Mouse (Mus musculus) embryonic facial prominence, embryonic 14.5 days (tissue): ENCODE results near the gene Il17f. TPM values are rescaled to one million over a fixed set of nuclear protein-coding genes. Genes with fewer than 3 reads are reported as not detected.
"Not testable (repeated sequence)": the region's sequence is repeated elsewhere in the genome, so short reads cannot be mapped to it uniquely, and the experiment has no call there.

Experiments used
- ATAC-seq: fragments of 200-750 bp; cut with Nextera tagmentation; 2 replicates; pipeline ENCODE4 v1.8.0; 2017; ENCODE audit warnings: low read depth, moderate number of reproducible peaks, moderate TSS enrichment
- DNase-seq: peaks from one replicate; pipeline ENCODE4 v3.0.0-alpha.2; 2015; ENCODE audit warnings: low spot score
- H3K27ac ChIP-seq: fragments of 300-500 bp; sonication (generic); replicated peaks from 2 replicates; pipeline ENCODE4 v1.5.1; 2014; ENCODE audit warnings: low read depth, mild to moderate bottlenecking, low read length, moderate library complexity
- H3K27me3 ChIP-seq: fragments of 300-500 bp; sonication (generic); replicated peaks from 2 replicates; pipeline ENCODE4 v1.6.1; 2014; ENCODE audit warnings: low read length; ENCODE audit not compliant: control insufficient read depth, insufficient read depth
- H3K36me3 ChIP-seq: fragments of 300-500 bp; sonication (generic); 2 replicates; pipeline ENCODE4 v1.6.1; 2014; ENCODE audit warnings: low read length, mixed read lengths; ENCODE audit not compliant: control insufficient read depth, insufficient read depth
- H3K4me1 ChIP-seq: fragments of 300-500 bp; sonication (generic); 2 replicates; pipeline ENCODE4 v1.6.1; 2014; ENCODE audit warnings: antibody characterized with exemption, low read length; ENCODE audit not compliant: control insufficient read depth, insufficient read depth
- H3K4me2 ChIP-seq: fragments of 300-500 bp; sonication (generic); 2 replicates; pipeline ENCODE4 v1.6.1; 2014; ENCODE audit warnings: low read depth, mild to moderate bottlenecking, low read length, moderate library complexity, mixed read lengths
- H3K4me3 ChIP-seq: fragments of 300-500 bp; sonication (generic); 2 replicates; pipeline ENCODE4 v1.5.1; 2014; ENCODE audit warnings: low read depth, mild to moderate bottlenecking, low read length
- H3K9ac ChIP-seq: fragments of 300-500 bp; sonication (generic); 2 replicates; pipeline ENCODE4 v1.6.1; 2014; ENCODE audit warnings: low read depth, mild to moderate bottlenecking, low read length, moderate library complexity, mixed read lengths
- H3K9me3 ChIP-seq: fragments of 300-500 bp; sonication (generic); 2 replicates; pipeline ENCODE4 v1.6.1; 2016; ENCODE audit warnings: low read length; ENCODE audit not compliant: control insufficient read depth
- WGBS: fragments of 180-500 bp; shearing (Covaris S2); extraction: QIAGEN DNeasy Blood & Tissue Kit; methylation state at CpG from one replicate; pipeline ENCODE4 v1.1.7; 2014; 5-methylcytosine and 5-hydroxymethylcytosine counted together
- polyA plus RNA-seq: library from polyadenylated mRNA; unstranded; fragments of >200 nt; fragmentation: Nextera tagmentation; extraction: Ambion mirVana; gene quantifications from 2 replicates; pipeline ENCODE4 v1.2.1, GENCODE M21; 2014

Il17f gene
- not detected in 2 replicates for polyA plus RNA-seq

DNA sequence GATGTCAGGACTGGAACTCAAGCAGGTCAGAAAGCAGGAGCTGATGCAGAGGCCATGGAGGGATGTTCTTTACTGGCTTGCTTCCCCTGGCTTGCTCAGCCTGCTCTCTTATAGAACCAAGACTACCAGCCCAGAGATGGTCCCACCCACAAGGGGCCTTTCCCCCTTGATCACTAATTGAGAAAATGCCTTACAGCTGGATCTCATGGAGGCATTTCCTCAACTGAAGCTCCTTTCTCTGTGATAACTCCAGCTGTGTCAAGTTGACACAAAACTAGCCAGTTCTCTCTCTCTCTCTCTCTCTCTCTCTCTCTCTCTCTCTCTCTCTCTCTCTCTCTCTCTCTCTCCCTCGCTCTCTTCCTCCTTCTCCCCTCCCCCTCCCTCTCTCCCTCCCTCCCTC lies at the start of gene Il17f:
Il17f (minus strand) TSS at position 101 of the 400 bp plus-strand sequence.
- H3K9ac ChIP-seq, ATAC-seq, H3K9me3 ChIP-seq, H3K36me3 ChIP-seq, H3K4me1 ChIP-seq, H3K27me3 ChIP-seq, H3K27ac ChIP-seq, H3K4me2 ChIP-seq, DNase-seq, H3K4me3 ChIP-seq: not testable (repeated sequence)
- WGBS = 50% methylated on average over 1 of the region's 1 CpGs

GRCm38 (mm10) chr1:20839911-20840310 lies 49.5 kb upstream of the Il17f start:
- H3K4me1 ChIP-seq = no peaks in the 10 kb centered on the region
- ATAC-seq = no peak
- 61% methylated on average over 3 of the region's 3 CpGs for WGBS
- H3K27ac ChIP-seq = no peak overlapping the region
- DNase-seq = no peak
- no peak overlapping the region for H3K9ac ChIP-seq
- no peak overlapping the region for H3K4me3 ChIP-seq
- H3K4me2 ChIP-seq = no peak overlapping the region
- H3K36me3 ChIP-seq = no peaks in the 10 kb centered on the region
- H3K27me3 ChIP-seq = no peaks in the 10 kb centered on the region
- H3K9me3 ChIP-seq = no peaks in the 10 kb centered on the region

DNA sequence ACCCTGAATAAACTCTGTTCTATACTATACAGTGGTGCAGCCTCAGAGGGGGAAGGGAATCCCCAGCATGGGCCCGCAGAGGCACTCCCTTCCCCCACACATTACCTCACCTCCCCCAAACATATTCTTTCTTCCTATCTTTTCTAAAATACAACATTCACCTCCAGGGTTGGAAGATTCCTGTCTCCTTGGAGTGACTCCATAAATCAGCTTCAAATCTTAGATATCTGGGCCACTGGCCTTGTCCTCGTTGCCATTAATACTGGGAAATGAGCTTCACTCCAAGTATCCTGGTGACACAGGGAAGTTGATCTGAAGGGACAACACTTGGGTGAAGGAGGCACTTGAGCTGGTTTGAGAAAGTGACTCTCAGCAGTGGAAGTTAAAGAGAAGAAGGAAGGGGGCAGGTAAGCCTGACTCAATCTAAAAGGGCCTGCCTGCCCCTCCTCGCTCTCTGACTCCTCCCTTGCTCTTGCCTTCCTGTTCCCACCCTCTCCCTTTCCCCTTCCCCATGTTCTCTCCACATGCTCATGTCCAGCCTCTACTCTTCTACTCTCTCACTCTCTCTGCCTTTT lies 46.2 kb upstream of the Il17f start:
- no peaks in the 10 kb centered on the region for H3K27me3 ChIP-seq
- 84% methylated on average over 3 of the region's 3 CpGs for WGBS
- ATAC-seq (no peak), DNase-seq (no peak)
- no peaks in the 10 kb centered on the region for H3K4me1 ChIP-seq
- no peak overlapping the region for H3K4me3 ChIP-seq
- H3K27ac ChIP-seq = no peak overlapping the region
- H3K9me3 ChIP-seq = no peaks in the 10 kb centered on the region
- no peak overlapping the region for H3K4me2 ChIP-seq
- H3K9ac ChIP-seq = no peak overlapping the region
- H3K36me3 ChIP-seq = no peaks in the 10 kb centered on the region

- H3K27ac ChIP-seq = no peak overlapping the region
- H3K36me3 ChIP-seq = no peaks in the 10 kb centered on the region
- no peaks in the 10 kb centered on the region for H3K4me1 ChIP-seq
- no peak overlapping the region for H3K4me2 ChIP-seq
- no peak for ATAC-seq
- H3K4me3 ChIP-seq = no peak overlapping the region
- no peaks in the 10 kb centered on the region for H3K27me3 ChIP-seq
- DNase-seq = no peak
- no peak overlapping the region for H3K9ac ChIP-seq
- whole genome bisulfite sequencing = 82% methylated on average over 3 of the region's 4 CpGs
- H3K9me3 ChIP-seq = no peaks in the 10 kb centered on the region
These were observed 42.7 kb upstream of the Il17f start for GRCm38 (mm10) chr1:20833141-20833511.

DNA sequence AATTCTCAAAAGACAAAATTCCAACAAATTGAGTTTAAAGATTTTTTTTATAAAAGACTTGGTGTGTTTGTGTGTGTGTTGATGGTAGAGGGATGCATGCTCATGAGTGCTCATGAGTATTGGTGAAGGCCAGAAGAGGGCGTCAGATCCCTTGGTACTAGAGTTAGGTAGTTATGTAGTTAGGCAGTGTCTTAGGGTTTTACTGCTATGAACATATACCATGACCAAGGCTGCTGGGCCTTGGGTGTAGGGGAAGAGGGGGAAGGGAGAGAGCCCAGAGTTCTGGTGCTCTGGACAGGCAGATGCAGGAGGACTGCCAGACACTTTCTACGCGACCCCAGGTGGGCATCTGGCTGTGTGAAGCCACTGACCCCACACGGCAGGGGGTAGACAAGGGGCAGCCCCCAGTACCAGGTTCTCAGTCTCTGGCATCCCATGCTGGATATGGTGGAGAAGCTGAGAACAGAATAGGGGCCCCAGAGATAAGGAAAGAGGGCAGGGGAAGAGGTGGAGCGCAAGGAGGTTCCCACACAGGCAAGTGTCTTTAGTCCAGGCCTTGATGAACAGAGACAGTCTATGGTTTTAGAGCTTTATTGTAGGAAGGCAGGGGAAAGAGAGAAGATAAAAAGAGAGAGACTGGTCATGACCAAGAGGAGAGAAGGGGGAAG lies 42.2 kb upstream of the Il17f start:
- H3K9me3 ChIP-seq = no peaks in the 10 kb centered on the region
- no peak for DNase-seq
- no peak overlapping the region for H3K9ac ChIP-seq
- no peaks in the 10 kb centered on the region for H3K36me3 ChIP-seq
- H3K4me1 ChIP-seq = no peaks in the 10 kb centered on the region
- no peaks in the 10 kb centered on the region for H3K27me3 ChIP-seq
- no peak overlapping the region for H3K27ac ChIP-seq
- no peak overlapping the region for H3K4me3 ChIP-seq
- WGBS = 77% methylated on average over 5 of the region's 5 CpGs
- H3K4me2 ChIP-seq = no peak overlapping the region
- ATAC-seq = no peak

DNA sequence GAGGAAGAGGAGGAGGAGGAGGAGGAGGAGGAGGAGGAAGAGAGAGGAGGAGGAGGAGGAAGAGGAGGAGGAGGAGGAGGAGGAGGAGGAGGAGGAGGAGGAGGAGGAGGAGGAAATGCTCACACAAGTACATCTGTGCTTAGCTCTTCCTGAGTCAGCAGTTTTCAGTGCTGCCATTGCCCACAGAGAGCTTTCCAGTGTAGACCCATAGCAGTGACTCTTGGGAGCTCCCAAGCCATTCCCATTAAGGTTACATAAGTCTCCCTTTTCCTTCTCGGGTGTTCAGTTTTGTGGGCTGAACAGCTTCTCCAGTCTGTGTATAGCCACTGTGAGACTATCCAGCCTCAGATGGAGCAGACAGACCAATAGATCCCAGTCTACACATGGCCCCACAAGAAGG lies 40.1 kb upstream of the Il17f start:
- Histone ChIP-seq H3K9ac (no peak overlapping the region), H3K9me3 (no peaks in the 10 kb centered on the region), H3K4me1 (no peaks in the 10 kb centered on the region), H3K27ac (no peak overlapping the region), H3K4me3 (no peak overlapping the region), H3K36me3 (no peaks in the 10 kb centered on the region), H3K4me2 (no peak overlapping the region), H3K27me3 (no peaks in the 10 kb centered on the region)
- WGBS = 72% methylated on average over 1 of the region's 1 CpGs
- DNase-seq (no peak), ATAC-seq (no peak)

DNA sequence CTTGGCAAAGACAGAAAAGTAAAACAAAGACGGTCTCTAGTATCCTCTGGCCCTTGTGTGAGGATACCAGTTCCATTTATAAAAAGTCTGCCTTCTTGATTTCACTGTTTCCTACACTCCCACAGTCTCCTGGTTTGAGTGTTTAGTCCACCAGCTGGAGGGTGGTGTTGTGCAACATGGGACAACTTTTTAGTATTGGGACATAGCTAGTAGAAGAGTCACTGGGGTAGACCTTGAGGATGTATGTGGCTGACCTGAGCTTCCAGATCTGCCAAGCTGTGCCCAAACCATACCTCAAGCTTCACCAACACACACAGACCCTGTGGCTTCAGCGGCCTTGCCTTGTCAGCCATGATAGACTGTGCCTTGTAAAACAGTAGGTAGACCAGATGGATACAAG lies 37.6 kb upstream of the Il17f start:
- WGBS = 89% methylated on average over 2 of the region's 2 CpGs
- Histone ChIP-seq H3K36me3 (no peaks in the 10 kb centered on the region), H3K4me3 (no peak overlapping the region)

GRCm38 (mm10) chr1:20825036-20825435 lies 34.6 kb upstream of the Il17f start:
- Histone ChIP-seq H3K9ac (no peak overlapping the region), H3K9me3 (no peaks in the 10 kb centered on the region), H3K4me3 (no peak overlapping the region), H3K4me2 (no peak overlapping the region), H3K27me3 (no peaks in the 10 kb centered on the region), H3K27ac (no peak overlapping the region), H3K4me1 (no peaks in the 10 kb centered on the region), H3K36me3 (no peaks in the 10 kb centered on the region)
- ATAC-seq (no peak), DNase-seq (no peak)

More for the DNA sequence above, 37.6 kb upstream of the Il17f start:
- H3K27me3 ChIP-seq = no peaks in the 10 kb centered on the region
- ATAC-seq (no peak), DNase-seq (no peak)
- no peak overlapping the region for H3K9ac ChIP-seq
- no peaks in the 10 kb centered on the region for H3K9me3 ChIP-seq
- H3K27ac ChIP-seq = no peak overlapping the region
- H3K4me1 ChIP-seq = no peaks in the 10 kb centered on the region
- H3K4me2 ChIP-seq = no peak overlapping the region

GRCm38 (mm10) chr1:20823906-20824305 lies 33.5 kb upstream of the Il17f start:
- 59% methylated on average over 2 of the region's 2 CpGs for WGBS
- H3K36me3 ChIP-seq = no peaks in the 10 kb centered on the region
- no peaks in the 10 kb centered on the region for H3K9me3 ChIP-seq
- no peak overlapping the region for H3K9ac ChIP-seq
- DNase-seq (no peak), ATAC-seq (no peak)
- H3K4me2 ChIP-seq = no peak overlapping the region
- H3K4me3 ChIP-seq = no peak overlapping the region
- H3K27me3 ChIP-seq = no peaks in the 10 kb centered on the region
- no peak overlapping the region for H3K27ac ChIP-seq
- no peaks in the 10 kb centered on the region for H3K4me1 ChIP-seq
